Mouse (Mus musculus) R1 (cell line): ENCODE results near the gene Mrpl4.

Experiments used
- DNase-seq: peaks from one replicate; pipeline ENCODE4 v3.0.0-alpha.2; 2018; ENCODE audit warnings: low read depth, low spot score

Gene Mrpl4

DNA sequence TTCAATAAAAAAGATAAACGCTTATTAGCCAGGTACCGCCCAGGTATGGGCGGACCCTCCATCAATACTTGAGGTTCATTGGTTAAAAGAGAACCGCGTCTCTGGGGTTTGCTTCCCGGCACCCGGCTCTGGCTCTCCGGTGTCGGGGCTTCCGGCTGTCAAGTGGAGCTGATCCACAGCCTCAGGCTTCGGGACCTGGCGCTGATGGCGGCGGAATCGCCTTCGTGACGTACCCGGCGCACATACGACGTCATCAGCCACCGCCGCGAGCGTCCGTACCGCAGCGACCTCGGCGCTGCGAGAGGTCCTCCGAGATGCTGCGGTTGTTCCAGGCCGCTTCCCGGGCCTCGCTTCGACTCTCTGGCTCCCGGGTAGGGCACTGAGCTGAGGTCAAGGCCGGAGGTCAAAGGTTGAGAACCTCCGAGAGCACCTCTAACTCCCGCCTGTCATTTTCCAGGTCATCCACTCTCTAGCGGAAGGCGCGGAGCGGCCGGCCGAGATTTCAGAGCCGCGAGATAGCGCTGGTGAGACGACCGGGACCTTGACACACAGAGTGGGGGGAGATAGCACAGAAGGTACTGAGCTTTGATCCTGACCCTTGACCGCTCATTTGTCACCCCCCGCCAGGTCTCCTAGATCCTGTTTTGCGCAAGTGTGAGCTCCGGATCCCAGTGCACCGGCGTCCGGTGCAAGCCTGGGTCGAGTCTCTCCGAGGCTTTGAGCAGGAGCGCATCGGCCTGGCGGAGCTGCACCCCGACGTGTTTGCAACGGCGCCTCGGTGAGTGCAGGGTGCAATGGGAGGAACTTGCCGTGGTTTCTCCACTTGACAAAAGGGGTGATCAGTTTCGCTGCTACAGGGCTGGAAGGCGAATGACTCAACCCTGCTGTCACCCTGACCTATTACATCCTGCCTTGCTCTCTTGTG, at the start of gene Mrpl4:
TSS of gene Mrpl4 (plus strand) at position 112 of the 925 bp plus-strand sequence.
- peak; percentile 94 for DNase-seq

DNA sequence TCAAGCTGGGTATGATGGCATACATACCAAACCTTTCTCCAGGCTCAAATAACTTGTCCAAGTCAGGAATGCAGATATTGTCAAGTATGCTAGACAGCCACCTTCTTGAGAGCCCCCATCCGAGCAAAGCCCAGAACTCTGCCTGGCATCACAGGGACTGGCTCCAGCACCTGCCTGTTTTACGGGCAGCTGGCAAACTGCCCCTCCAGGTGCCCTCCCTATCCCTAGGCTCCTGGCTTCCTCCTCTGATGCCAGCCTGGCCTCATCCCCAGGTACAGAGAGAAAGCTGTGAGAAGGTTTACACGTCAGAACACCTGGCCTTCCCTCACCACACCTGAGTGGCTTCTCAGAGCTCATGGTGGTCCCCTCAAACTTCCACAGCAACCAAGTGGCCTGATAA, 45.5 kb upstream of the Mrpl4 start:
- no peak for DNase-seq

GRCm38 (mm10) chr9:20959430-20959938, 43.1 kb upstream of the Mrpl4 start, which contains the start of gene Dnmt1:
Dnmt1 (minus strand) TSS chr9:20959888.
- no peak for DNase-seq

DNA sequence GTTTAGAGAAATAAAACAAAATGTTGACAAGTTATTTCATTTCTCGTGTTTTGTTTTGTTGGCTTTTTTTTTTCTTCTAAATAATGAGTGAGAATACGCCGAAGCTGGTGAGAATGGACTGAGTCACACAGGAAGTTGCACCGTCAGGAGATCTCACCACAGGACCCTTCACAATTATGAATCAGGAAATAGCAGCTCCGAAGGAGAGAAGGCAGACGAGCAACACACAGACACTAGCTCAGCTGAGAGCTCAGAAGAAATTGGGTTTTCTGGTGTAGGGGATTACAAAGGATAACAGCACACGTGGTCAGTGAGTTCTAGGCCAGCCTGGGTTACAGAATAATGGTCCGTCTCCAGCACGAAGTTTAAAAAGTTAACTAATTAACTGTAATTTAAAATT, 41.0 kb upstream of the Mrpl4 start:
- no peak for DNase-seq

- no peak for DNase-seq
Observed at GRCm38 (mm10) chr9:20965606-20966005, 36.9 kb upstream of the Mrpl4 start.

- no peak for DNase-seq
Observed at GRCm38 (mm10) chr9:20966008-20966407, 36.5 kb upstream of the Mrpl4 start.

- no peak for DNase-seq
Observed at GRCm38 (mm10) chr9:20966747-20967146, 35.8 kb upstream of the Mrpl4 start.

- peak; percentile 64 for DNase-seq
Observed at GRCm38 (mm10) chr9:20971751-20972140, 30.8 kb upstream of the Mrpl4 start.

DNA sequence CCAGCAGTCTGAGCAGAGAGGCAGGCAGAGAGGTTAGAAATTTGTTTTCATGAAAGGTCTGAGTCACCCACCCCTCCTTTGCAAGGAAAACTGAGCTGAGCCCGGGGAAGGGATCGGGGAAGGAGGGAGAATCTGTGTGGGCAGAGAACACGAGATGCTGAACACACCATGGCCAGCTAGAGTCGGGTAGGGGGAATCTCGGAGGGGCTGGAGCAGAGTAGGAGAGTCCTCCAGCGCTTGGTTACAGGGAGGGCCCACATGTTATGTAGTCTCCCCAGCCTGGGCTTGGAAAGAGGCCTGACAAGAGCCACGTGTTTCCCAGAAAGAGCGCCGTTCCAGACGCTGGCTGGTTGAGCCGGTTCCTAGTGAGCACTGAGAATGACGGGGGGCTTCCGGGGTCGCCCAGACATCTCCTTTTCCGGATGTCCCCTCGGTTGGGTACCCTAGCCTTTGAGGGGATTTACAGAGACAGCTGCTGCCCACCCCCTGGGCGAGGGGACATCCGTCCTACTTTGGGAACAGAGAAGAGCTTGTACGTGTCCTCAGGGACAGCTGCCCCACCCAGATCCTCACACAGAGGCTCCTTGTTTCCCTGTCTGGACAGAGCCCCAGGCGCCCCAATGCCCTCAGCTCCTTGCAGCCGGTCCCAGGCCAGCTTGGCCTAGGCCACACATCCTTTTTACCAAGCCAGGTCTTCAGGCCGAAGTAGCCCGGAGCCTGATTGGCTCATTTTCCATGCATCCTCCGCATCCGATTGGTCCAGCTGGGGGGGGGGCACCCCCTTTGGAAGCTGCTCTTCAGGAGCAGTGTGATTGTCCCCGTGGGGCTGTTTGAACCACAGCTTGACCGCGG, 30.2 kb upstream of the Mrpl4 start:
- DNase-seq: peak; percentile 57

DNA sequence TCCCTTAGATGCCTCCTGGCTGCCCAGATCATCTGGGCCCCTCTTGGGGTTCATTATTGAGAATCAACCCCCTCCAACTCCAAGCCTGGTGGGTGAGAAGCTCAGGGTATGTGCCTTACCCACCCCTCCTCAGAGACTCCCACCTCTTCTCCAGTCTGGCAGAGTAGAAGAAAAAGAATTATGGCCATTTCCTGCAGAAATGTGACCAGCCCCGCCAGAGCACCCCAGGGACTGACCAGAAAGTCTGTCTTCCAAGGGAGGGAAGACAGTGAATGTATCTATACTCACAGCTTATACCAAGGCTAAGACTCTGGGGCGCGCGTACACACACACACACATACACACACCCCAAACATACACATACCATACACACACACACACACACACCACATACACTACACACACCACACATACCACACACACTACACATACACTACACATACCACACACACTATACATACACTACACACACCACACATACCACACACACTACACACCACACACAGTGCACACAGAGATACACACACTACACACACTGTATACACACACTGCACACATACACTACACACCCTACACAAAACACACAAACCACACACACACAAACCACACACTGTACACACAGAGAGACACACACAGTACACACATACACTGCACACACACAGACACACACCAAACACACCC, 29.4 kb upstream of the Mrpl4 start:
- no peak for DNase-seq

GRCm38 (mm10) chr9:20973682-20974075, 28.9 kb upstream of the Mrpl4 start:
- no peak for DNase-seq

GRCm38 (mm10) chr9:20975431-20976215, 26.9 kb upstream of the Mrpl4 start:
- peak; percentile 86 for DNase-seq

DNA sequence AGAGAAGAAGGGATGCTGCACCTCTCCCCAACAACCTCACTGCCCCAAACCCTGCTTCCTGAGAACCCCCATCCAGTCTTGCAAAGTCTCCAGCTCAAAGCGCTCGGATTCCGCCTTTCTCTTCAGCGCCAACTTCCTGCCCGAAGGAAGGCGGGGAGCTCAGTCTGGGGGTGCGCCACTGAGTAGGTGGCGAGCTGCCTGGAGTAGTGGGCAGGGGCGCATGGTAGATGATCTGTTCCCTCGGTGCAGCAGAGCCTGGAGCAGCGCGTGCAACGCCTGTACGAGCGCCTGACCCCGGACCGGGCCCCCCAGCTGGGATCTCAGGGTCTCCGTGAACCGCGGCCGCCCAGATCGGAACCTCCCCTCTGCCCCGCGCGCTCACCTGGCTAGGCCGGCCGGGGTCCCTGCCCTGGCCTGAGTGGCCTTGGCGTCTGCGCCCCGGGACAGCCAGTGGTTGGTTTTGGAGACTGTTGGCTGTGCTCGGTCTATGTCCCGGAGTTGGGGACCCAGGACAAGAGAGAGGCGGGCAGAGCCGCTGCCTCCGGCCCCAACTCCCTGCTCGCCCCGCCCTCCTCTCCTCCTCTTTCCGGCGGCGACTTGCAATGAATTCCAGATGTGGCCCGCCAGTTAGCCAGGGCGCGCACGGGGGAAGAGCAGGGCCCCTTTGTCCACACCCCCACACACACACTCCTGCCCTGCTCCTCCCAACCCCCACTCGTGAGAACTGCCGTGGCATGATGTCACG, 26.1 kb upstream of the Mrpl4 start, which contains the start of gene S1pr2:
TSS of gene S1pr2 (minus strand) at position 566 of the 745 bp plus-strand sequence.
- peak; percentile 97 for DNase-seq

- peak; percentile 90 for DNase-seq
Observed at GRCm38 (mm10) chr9:20976961-20977689, 25.4 kb upstream of the Mrpl4 start.

- peak; percentile 97 for DNase-seq
Observed at GRCm38 (mm10) chr9:20978409-20979095, 24.0 kb upstream of the Mrpl4 start.

GRCm38 (mm10) chr9:20979181-20979580, 23.4 kb upstream of the Mrpl4 start:
- peak; percentile 100 for DNase-seq

DNA sequence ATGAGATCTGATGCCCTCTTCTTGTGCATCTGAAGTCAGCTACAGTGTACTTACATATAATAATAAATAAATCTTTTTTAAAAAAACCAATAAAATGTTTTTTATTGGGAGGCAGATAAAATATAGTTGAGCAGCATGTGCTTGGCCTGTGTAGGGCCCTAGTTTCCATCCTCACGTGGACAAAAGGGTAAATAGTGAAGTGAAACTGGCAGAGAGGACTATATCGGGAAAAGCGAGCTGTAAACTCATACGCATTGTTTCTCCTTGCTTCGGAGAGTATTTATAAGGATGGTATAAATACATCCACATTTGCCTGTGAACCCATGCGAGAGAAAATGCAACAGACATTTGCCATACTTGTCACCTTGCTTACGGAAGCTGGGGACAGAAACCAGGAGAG, 22.8 kb upstream of the Mrpl4 start:
- DNase-seq: no peak

DNA sequence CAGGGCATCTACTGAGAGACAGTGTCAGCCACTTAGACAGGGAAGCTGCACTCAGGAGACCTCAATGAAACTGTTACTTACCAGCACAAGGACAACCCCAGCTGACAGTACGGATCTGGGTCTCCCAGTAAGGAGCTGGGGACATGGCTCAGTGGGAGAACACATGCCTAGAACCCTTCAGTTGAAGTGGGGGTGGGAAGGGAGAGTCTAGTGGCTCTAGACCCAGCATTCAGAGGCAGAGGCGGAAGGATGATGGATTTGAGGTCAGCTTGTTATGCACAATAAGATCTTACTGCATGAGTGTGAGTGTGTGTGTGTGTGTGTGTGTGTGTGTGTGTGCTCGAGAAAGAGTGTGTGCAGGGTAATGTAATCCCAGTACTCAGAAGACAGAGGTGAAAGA, 20.4 kb upstream of the Mrpl4 start:
- DNase-seq: no peak

- peak; percentile 91 for DNase-seq
Observed at GRCm38 (mm10) chr9:20983169-20983568, 19.4 kb upstream of the Mrpl4 start.
